Mouse (Mus musculus) gastrocnemius, adult 2 months (tissue): ENCODE results near the gene Ascl2. TPM values are rescaled to one million over a fixed set of nuclear protein-coding genes. Genes with fewer than 3 reads are reported as not detected.

Experiments
- DNase-seq: peaks from one replicate; pipeline ENCODE4 v3.0.0; 2022
- H3K27ac ChIP-seq: fragments of 200-600 bp; 2 replicates; pipeline ENCODE4 v1.8.1; 2022; ENCODE audit warnings: mild to moderate bottlenecking
- H3K4me3 ChIP-seq: fragments of 200-600 bp; 2 replicates; pipeline ENCODE4 v1.8.1; 2022; ENCODE audit warnings: mild to moderate bottlenecking, moderate library complexity
- CTCF ChIP-seq: fragments of 200-600 bp; IDR thresholded peaks from 2 replicates; pipeline ENCODE4 v1.8.1; 2022; ENCODE audit warnings: antibody characterized with exemption, mild to moderate bottlenecking, moderate library complexity
- intact Hi-C: fragments of 180-260 bp; cut with DNase I; formaldehyde crosslinking; loops from one replicate; pipeline ENCODE4 v1.15.1; 2025
- total RNA-seq, 2 experiments: library from RNA; stranded (reverse); gene quantifications; 2 replicates each; pipeline ENCODE4 v1.2.3; 2021

Ascl2 gene
- total RNA-seq, 2 experiments from 2014 or later = not detected

DNA sequence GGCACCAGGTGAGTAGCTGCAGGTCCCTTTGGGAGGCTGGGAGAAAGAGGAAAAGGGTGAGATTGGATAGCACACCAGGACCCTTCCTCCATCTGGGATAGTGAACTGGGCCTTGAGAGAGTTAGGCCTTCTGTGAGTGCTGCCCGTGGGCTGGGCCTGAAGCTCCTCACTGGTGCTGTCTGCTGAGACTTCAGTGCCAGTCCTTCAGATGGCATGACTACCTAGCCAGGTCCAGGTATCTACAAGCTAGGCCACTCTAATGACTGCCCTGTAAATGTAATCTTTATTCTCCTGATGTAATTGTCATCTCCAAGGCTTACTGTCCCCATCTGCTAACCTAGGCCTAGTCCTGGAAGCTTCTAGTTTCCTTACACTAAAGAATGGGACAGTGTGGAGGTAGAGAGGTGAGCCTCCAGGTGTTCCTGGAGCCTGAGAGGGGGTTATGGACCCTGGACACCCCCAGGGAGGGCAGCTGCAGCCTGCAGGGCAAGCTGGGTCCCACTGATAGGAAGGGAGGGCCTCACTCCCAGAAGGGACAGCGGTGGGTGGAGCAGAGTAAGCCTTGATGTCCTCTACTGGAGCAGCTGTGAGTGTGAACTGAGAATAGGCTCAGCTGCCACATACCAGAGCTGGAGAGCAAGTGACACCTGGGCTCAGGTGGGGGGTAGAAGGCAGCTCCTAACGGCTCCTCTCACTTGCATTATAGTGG, 26.7 kb upstream of the Ascl2 start:
- TF ChIP-seq CTCF = no peak
- Histone ChIP-seq H3K4me3 (no peak overlapping the region), H3K27ac (no peak overlapping the region)
- intact Hi-C loops = no loop called here
- DNase-seq = no peak

DNA sequence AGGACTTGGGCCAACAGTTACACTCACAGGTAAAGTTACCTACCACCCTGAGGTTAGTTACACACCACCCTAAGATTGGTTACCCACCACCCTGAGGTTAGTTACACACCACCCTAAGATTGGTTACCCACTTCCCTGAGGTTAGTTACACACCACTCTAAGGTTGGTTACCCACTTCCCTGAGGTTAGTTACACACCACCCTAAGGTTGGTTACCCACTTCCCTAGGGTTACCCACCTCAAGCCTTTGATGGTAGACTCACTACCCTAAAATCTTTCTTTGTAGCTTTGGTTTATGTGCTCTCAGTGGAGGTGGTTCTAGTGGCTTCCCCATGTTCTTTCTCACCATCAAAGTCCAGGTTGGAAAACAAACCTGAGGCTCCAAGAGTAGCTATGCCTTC, 25.9 kb upstream of the Ascl2 start:
- no peak overlapping the region for H3K27ac ChIP-seq

DNA sequence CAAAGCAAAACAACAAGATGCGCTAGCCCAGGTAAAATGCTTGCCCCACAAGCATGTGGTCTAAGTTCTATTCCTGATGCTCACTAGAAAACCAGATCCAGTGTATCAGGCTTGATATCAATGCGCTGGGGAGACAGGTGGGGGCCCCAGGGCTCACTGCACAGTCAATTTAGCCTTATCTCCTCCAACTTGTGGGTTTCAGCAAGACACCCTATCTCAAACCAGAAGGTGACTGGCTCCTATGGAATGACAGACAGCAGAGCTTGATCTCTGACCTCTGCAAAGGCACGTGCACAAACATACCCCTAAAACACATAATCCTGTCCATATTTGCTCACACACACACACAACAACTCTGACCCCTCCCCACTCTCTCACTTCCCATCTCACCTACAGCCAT, 18.7 kb upstream of the Ascl2 start:
- TF ChIP-seq CTCF = no peak
- no peak for DNase-seq
- intact Hi-C loops = no loop called here
- H3K27ac ChIP-seq = no peak overlapping the region
- H3K4me3 ChIP-seq = no peak overlapping the region

More for the DNA sequence above, 25.9 kb upstream of the Ascl2 start:
- intact Hi-C loops = no loop called here
- DNase-seq = no peak
- no peak overlapping the region for H3K4me3 ChIP-seq
- no peak for TF ChIP-seq CTCF

DNA sequence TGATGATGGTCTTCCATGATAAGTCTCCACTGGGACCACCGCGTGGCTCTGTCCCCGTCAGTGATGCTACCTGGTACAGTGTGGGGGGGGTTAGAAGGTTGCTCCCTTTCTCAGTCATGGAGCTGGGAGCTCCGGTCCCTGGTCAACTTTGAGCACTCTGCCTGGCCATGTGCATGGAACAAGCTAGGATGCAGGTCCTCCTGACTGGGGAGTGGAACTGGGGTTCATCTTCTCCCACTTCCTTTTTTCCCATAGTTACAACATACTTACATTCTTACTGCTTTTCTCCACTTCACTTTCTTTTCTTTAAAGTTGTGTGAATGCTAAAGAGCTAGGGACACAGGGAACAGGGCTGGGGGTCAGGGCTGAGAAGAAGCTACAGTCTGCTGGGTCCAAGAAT, 16.1 kb upstream of the Ascl2 start:
- no peak for TF ChIP-seq CTCF
- no peak for DNase-seq
- intact Hi-C loops = no loop called here

DNA sequence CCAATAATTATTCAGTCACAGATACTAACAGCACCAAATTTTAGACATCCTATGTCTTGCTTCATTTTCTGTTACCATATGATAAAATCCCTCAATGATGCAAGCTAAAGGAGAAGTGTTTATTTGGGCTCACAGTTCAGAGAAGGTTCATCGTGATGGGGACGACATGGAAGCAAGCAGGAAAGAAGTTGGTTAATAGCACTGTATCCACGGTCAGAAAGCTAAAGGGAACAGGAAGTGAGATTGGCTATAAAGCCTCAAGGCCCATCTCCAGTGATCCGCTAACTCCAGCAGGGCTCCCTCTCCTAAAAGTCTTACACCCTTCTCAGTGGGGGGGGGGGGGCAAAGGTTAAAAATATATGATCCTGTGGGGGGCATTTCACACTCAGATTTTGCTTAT, 12.8 kb upstream of the Ascl2 start:
- intact Hi-C loops = no loop called here
- Histone ChIP-seq H3K4me3 (no peak overlapping the region), H3K27ac (no peak overlapping the region)
- no peak for TF ChIP-seq CTCF
- no peak for DNase-seq

More for the DNA sequence above, 16.1 kb upstream of the Ascl2 start:
- no peak overlapping the region for H3K4me3 ChIP-seq
- H3K27ac ChIP-seq = no peak overlapping the region

DNA sequence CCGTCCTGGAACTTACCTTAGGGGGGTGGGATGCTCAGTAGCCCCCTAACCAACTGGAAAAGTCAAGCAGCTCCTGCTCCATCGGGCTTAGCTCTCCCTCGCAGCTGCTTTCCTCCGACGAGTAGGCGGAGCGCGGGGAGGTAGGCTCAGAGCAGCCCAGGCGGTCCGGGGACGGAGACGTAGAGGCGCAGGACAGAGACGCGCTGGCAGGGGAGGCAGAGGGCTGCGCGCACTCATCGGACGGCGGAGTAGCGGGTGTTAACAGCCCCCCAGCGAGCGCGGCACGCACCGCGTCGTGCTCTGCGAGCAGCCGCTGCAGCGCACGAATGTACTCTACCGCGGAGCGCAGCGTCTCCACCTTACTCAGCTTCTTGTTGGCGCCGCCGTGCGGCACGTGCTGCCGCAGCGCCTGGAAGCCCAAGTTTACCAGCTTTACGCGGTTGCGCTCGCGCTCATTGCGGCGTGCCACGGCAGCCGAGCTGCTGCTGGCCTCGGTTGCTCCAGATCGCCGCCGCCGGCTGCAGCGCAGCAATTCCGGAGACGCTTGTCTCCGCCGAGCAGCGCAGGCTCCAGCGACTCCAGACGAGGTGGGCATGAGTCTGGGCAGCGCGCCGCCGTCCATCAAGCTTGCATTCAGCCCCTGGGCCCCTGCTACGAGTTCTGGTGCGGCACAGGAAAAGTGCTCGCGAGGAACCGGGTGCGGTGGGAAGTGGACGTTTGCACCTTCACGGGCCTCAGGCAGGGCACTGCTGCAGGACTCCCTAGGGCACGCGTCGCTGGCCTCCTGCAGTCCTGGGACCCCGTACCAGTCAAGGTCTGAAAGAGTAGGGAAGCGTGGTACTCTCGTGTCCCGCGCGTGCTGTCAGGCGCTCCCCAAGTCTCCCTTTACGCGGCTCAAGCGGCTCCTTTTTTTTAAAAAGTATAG, 918 bp downstream of the Ascl2 start:
- DNase-seq = peak; percentile 25
- H3K27ac ChIP-seq = no peak overlapping the region
- intact Hi-C loops = no loop called here
- no peak for TF ChIP-seq CTCF
- H3K4me3 ChIP-seq = peak overlapping the region; percentile 68

DNA sequence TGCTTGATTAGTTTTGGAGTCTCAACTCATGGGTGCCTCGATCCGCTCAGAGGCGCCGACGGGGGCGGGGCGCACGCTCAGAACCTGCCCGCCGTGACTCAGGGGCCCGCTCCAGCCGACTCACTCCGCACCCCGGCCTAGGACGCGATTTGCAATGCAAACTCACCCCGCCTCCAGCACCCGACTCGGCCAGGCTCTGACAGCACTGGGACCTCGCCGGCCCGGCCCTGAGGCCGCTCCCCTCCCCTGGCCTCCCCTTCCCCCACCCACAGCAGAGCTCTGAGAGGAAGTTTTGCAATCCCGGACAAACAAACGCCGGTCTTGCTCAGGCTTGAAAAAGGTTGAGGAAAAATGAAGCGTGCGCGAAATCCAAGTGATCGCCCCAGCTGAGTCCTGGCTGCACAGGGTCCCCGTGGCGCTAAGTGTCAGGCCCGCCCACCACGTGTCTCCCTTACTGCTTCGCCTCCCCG, 1.6 kb downstream of the Ascl2 start:
- no peak for TF ChIP-seq CTCF
- H3K4me3 ChIP-seq = peak overlapping the region; percentile 68
- peak; percentile 44 for DNase-seq
- no peak overlapping the region for H3K27ac ChIP-seq
- intact Hi-C loops = no loop called here

DNA sequence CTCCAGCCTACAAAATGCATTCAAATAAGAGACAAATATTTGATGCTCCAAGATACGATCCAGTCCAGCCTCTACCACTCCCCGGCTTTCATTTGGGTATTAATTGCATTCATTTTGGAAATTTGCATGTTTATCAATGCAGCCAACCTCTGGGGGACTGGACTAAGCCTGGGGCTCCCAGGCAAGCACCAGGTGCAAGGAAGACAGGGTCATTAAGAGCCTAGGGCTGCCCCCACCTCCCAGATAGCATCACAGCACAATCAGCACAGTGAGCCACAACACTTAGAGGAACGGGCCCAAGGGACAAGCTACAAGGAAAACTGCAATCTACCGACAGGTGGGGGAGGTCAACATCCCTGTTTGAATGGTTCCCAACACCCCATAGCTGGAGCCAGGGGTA, 9.3 kb downstream of the Ascl2 start:
- Histone ChIP-seq H3K4me3 (no peak overlapping the region), H3K27ac (no peak overlapping the region)
- intact Hi-C loops = no loop called here
- no peak for DNase-seq
- no peak for TF ChIP-seq CTCF

DNA sequence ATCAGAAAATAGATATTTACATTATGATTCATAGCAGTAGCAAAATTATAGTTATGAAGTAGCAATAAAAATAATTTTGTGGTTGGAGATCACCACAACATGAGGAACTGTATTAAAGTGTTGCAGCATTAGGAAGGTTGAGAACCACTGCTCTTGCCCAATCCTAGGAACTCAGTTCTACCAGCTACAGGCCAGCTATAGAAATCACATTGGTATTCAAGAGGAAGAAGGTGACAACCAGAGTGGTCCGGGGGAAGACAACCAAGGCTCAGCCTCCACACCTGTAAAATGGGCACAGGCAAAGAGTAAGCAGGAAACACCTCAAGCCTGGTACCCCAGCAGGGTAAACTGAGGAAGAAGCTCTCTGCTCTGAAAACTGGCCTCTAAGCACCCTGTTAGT, 10.2 kb downstream of the Ascl2 start:
- intact Hi-C loops = no loop called here
- no peak overlapping the region for H3K4me3 ChIP-seq
- DNase-seq = no peak
- no peak overlapping the region for H3K27ac ChIP-seq
- TF ChIP-seq CTCF = no peak

DNA sequence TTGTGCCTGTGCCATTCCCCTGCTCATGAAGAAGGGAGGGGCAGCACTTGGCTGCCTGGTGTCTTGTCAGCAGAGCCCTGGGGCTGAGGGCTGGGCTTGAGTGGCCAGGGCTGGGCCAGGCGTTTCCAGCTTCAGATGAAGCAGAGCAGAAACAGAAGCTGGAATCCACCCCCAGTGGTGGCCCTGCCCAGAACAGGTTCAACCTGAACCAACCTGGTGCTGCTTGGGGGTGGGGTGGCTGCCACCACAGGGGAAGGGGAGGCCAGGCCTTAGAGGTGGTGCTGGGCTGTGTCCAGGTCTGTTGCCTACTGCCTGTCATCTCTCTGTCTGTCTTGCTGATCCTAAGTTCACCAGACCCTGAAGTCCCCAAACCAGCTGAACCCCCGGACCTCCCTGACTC, 13.0 kb downstream of the Ascl2 start:
- Histone ChIP-seq H3K4me3 (no peak overlapping the region), H3K27ac (no peak overlapping the region)
- TF ChIP-seq CTCF = no peak
- intact Hi-C loops = no loop called here
- no peak for DNase-seq

DNA sequence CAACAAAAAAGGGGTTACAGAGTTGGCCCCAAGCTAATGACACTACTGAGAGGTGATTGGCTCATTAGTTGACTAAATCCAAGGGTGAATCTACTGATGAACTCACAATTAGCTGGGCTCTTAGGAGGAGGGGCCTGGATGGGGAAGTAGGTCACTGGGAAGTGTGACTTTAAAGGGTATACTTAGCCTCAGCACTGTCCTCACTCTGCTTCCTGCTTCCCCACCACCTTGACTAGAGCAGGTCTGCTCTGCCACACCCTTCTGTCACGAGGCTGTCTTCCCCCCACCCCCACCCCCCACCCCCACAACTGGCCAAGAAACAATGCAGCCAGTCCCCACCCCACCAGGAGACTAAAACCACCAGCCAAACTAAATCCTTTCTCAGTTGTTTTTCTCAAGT, 19.5 kb downstream of the Ascl2 start:
- DNase-seq = no peak
- H3K27ac ChIP-seq = no peak overlapping the region
- no peak for TF ChIP-seq CTCF
- no peak overlapping the region for H3K4me3 ChIP-seq
- intact Hi-C loops = no loop called here

DNA sequence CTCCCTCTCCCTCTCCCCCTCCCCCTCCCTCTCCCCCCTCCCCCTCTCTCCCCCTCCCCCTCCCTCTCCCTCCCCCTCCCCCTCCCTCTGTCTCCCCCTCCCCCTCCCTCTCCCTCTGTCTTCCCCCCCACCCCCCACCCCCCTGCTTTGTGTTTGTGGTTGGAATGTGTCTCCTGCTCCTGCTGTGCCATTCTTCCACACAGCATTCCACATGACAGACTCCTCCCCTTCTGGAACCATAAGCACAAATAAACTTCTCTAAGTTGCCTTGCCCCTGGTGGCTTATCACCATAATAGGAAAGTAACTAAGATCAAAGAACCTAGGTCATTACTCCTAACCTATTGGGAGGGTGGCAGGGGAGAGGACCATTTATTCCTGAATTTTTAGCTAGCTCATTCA, 31.4 kb downstream of the Ascl2 start:
- no peak for TF ChIP-seq CTCF
- Histone ChIP-seq H3K27ac (no peak overlapping the region), H3K4me3 (no peak overlapping the region)
- no peak for DNase-seq
- intact Hi-C loops = no loop called here

DNA sequence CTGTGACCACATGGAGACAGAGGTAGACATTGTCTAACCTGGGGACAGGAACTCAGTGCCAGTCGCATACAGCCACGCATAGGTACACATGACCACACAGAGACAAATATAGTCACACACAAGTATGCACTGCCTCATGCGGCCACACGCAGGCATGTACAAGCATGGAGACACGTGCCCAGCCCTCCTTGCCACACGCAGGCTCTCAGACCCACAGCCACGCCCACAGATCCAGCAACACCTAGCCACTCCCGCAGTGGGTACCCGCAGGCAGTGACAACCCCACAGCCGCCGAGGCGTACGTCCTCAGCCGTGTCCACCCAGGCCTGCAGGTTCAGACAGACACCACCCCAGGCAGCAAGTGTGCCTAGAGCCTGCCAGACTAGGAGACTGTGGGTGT, 33.4 kb downstream of the Ascl2 start:
- TF ChIP-seq CTCF = no peak
- Histone ChIP-seq H3K27ac (no peak overlapping the region), H3K4me3 (no peak overlapping the region)
- intact Hi-C loops = no loop called here
- DNase-seq = no peak
